In the genomic region with DNA sequence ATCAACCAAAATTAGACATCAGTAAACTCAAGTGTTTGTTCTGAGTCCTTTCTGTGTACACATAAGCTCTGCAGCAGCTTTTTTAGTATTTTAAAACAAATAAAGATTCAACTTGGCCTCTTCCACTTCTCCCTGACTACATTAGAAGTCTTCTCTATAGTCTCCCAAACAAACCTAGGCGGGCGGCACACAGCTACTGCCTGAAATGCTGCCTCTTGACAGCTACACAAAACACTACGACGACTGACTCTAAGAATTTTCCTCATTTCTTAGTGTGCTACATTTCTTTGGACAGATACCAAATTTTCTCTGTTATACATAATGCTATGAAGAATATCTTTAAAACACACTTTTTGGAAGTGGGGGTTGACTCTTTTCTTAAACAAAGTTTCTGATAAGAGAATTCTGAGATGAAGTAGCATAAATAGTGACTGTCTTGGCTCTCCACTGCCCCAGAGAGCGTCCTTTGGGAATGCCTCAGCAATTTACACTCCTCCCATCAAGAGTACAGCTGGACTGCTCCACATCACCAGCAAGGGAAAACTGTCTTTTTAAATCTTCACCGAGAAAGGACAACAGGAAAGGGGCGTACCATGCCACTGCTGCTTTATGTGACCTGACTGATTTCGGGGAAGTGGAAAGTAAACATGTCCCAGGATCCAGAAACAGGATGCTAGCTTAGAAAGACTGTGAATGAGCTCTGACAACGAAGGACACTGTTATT, we compare ENCODE assay signal across 13 mouse cellular contexts. TPM values are rescaled to one million over a fixed set of nuclear protein-coding genes. Genes with fewer than 3 reads are reported as not detected.
DNase-seq lines count a peak whose midpoint lies in the region; ATAC-seq and TF ChIP-seq lines count a peak whose summit lies in the region.
"Had no signal": no experiment of that assay in that cellular context is flagged by ENCODE, and none has a peak within 500 bp of the region (broad histone marks: within the 10 kb centered on the region; RNA-seq: fewer than 3 reads in every experiment).

No protein-coding gene starts in this region.

- WGBS in kidney, adult 2 months, result 53% methylated on average over 9 of the region's 9 CpGs
- WGBS in heart, postnatal 0 days, result 54% methylated on average over 9 of the region's 9 CpGs
- 60% methylated on average over 9 of the region's 9 CpGs for WGBS in liver, embryonic 12.5 days (ENCODE audit: insufficient replicate concordance)
- 82% methylated on average over 9 of the region's 9 CpGs for WGBS in hindbrain, embryonic 10.5 days

- H3K27ac ChIP-seq in kidney, adult 2 months (ENCODE audit: insufficient read depth, low read depth, low read length), result peak overlapping the region; percentile 47
- H3K27ac ChIP-seq in heart, postnatal 0 days (ENCODE audit: low read depth), result peak overlapping the region; percentile 72
- peak overlapping the region; percentile 37; the same call in 1 of the 2 replicates for H3K27ac ChIP-seq in liver, embryonic 12.5 days
- H3K27ac ChIP-seq in hindbrain, embryonic 10.5 days, result no peak overlapping the region
- H3K27ac ChIP-seq: limb, embryonic 10.5 days had no signal

- H3K27me3 ChIP-seq in kidney, adult 2 months (replicated peaks; ENCODE audit: control insufficient read depth, insufficient read depth, low read length), result no peaks in the 10 kb centered on the region
- H3K27me3 ChIP-seq in heart, postnatal 0 days (ENCODE audit: control insufficient read depth, insufficient read depth, low read length), result no peaks in the 10 kb centered on the region
- H3K27me3 ChIP-seq in liver, embryonic 12.5 days (replicated peaks), result no peaks in the 10 kb centered on the region
- no peaks in the 10 kb centered on the region for H3K27me3 ChIP-seq in hindbrain, embryonic 10.5 days (ENCODE audit: insufficient read depth, poor library complexity, severe bottlenecking)

- H3K9ac ChIP-seq in heart, postnatal 0 days (replicated peaks; ENCODE audit: low read depth, low read length), result no peak overlapping the region
- H3K9ac ChIP-seq in liver, embryonic 12.5 days, result no peak overlapping the region

- no peak for TF ChIP-seq POLR2A in kidney, adult 2 months (IDR thresholded peaks at IDR 0.05; ENCODE audit: low read depth, low read length)

- no peak overlapping the region for H3K4me3 ChIP-seq in kidney, adult 2 months (ENCODE audit: insufficient read depth, low read depth, low read length)
- H3K4me3 ChIP-seq in heart, postnatal 0 days (ENCODE audit: low read depth, low read length), result no peak overlapping the region
- H3K4me3 ChIP-seq in liver, embryonic 12.5 days, result no peak overlapping the region
- H3K4me3 ChIP-seq in hindbrain, embryonic 10.5 days, result no peak overlapping the region
- H3K4me3 ChIP-seq: limb, embryonic 10.5 days had no signal

- TF ChIP-seq EP300 in heart, postnatal 0 days (IDR thresholded peaks at IDR 0.05; ENCODE audit: low read depth), result no peak

- H3K4me2 ChIP-seq in heart, postnatal 0 days (ENCODE audit: low read depth, low read length), result 0 out of 2 replicates have a peak overlapping the region, but pooled peaks have one; percentile 7
- H3K4me2 ChIP-seq in liver, embryonic 12.5 days, result peak overlapping the region; percentile 15; the same call in 1 of the 2 replicates

- no peaks in the 10 kb centered on the region for H3K4me1 ChIP-seq in kidney, adult 2 months (ENCODE audit: control insufficient read depth, insufficient read depth, low read length)
- 0 out of 2 replicates have a peak, but pooled peaks cover 3% of the 10 kb centered on the region for H3K4me1 ChIP-seq in heart, postnatal 0 days (ENCODE audit: control insufficient read depth, insufficient read depth)
- peaks cover 13% of the 10 kb centered on the region for H3K4me1 ChIP-seq in liver, embryonic 12.5 days
- H3K4me1 ChIP-seq in hindbrain, embryonic 10.5 days (replicated peaks), result no peaks in the 10 kb centered on the region
- H3K4me1 ChIP-seq: limb, embryonic 10.5 days had no signal

- no peaks in the 10 kb centered on the region for H3K9me3 ChIP-seq in heart, postnatal 0 days (replicated peaks; ENCODE audit: control insufficient read depth, low read length)
- H3K9me3 ChIP-seq in liver, embryonic 12.5 days (replicated peaks), result no peaks in the 10 kb centered on the region
- H3K9me3 ChIP-seq in hindbrain, embryonic 10.5 days, result 0 out of 2 replicates have a peak, but pooled peaks cover 2% of the 10 kb centered on the region
- H3K9me3 ChIP-seq: limb, embryonic 10.5 days had no signal

- DNase-seq in kidney, adult 2 months, result peak; percentile 51
- DNase-seq in kidney, adult 9 months, result no peak
- DNase-seq in heart, postnatal 0 days (ENCODE audit: low spot score), result peak; percentile 83
- peak; percentile 18 for DNase-seq in skeletal muscle tissue, adult 2 months (ENCODE audit: low read depth, low spot score)
- DNase-seq in hindbrain, embryonic 10.5 days (ENCODE audit: low spot score), result no peak
- DNase-seq in gastrocnemius, postnatal 4 days (ENCODE audit: low spot score in 2 of 2), result no peak
- no peak for DNase-seq in adrenal gland, adult (ENCODE audit: inconsistent age in 2 of 2, low spot score in 1 of 2)
- DNase-seq: adrenal gland, postnatal 14 days; cerebellum, postnatal 10 days; gastrocnemius, postnatal 10 days; retina, postnatal 1 day had no signal

- H3K36me3 ChIP-seq in kidney, adult 2 months (ENCODE audit: control insufficient read depth, insufficient read depth, low read length), result peaks cover 9% of the 10 kb centered on the region
- H3K36me3 ChIP-seq in heart, postnatal 0 days (replicated peaks; ENCODE audit: control insufficient read depth, insufficient read depth, low read length), result peaks cover 40% of the 10 kb centered on the region
- peaks cover 71% of the 10 kb centered on the region for H3K36me3 ChIP-seq in liver, embryonic 12.5 days
- peaks cover 49% of the 10 kb centered on the region for H3K36me3 ChIP-seq in hindbrain, embryonic 10.5 days

- no peak for TF ChIP-seq CTCF in kidney, adult 2 months (conservative IDR thresholded peaks at IDR 0.05; ENCODE audit: insufficient read depth, insufficient read length, low read depth, low read length)
- no peak for TF ChIP-seq CTCF in heart, postnatal 0 days (IDR thresholded peaks at IDR 0.05; ENCODE audit: low read depth)

- ATAC-seq in heart, postnatal 0 days (ENCODE audit: insufficient read depth, low read depth), result peak; percentile 82
- no peak for ATAC-seq in liver, embryonic 12.5 days

RNA-seq across cellular contexts. Expression of a gene that starts 12.6 kb away (rescaled TPM):
- polyA plus RNA-seq in kidney, adult 2 months (2012; rRNA removed), result 32.2 and 36.6 TPM in 2 replicates
- 18.7 and 34.3 TPM in 2 replicates for total RNA-seq in heart, postnatal 0 days (2014; rRNA removed; ENCODE audit: low replicate concordance)
- polyA plus RNA-seq in heart, postnatal 0 days (2015; fragmentation: Nextera tagmentation; extraction: Ambion mirVana), result 11.1 and 11.8 TPM in 2 replicates
- 18.6 and 21.1 TPM in 2 replicates for polyA plus RNA-seq in liver, embryonic 12.5 days (2016; fragmentation: Nextera tagmentation; extraction: Ambion mirVana)
- 20.3 and 21.8 TPM in 2 replicates for polyA plus RNA-seq in hindbrain, embryonic 10.5 days (2016; fragmentation: Nextera tagmentation; extraction: Ambion mirVana)
- total RNA-seq in gastrocnemius, postnatal 4 days (2021), result 10 to 100 TPM; 26.7 to 28.5 TPM

RNA-seq across cellular contexts. Expression of a gene that starts 12.8 kb away (rescaled TPM):
- 69.1 and 78.3 TPM in 2 replicates for polyA plus RNA-seq in kidney, adult 2 months (2012; rRNA removed)
- 15.9 and 17.8 TPM in 2 replicates for total RNA-seq in heart, postnatal 0 days (2014; rRNA removed; ENCODE audit: low replicate concordance)
- polyA plus RNA-seq in heart, postnatal 0 days (2015; fragmentation: Nextera tagmentation; extraction: Ambion mirVana), result 35.0 and 35.1 TPM in 2 replicates
- 45.8 and 45.9 TPM in 2 replicates for polyA plus RNA-seq in liver, embryonic 12.5 days (2016; fragmentation: Nextera tagmentation; extraction: Ambion mirVana)
- polyA plus RNA-seq in hindbrain, embryonic 10.5 days (2016; fragmentation: Nextera tagmentation; extraction: Ambion mirVana), result 48.5 and 53.9 TPM in 2 replicates
- 10 to 100 TPM; 17.7 to 18.8 TPM for total RNA-seq in gastrocnemius, postnatal 4 days (2021)

Comparison
In these comparisons a context has a peak if more than half of its experiments do, and no peak if none do; other contexts are left out.
1. DNase-seq: peak in kidney, adult 2 months (single experiment), heart, postnatal 0 days (single experiment) and skeletal muscle tissue, adult 2 months (single experiment); none in kidney, adult 9 months (single experiment), hindbrain, embryonic 10.5 days (single experiment), gastrocnemius, postnatal 4 days (0 of 2) and adrenal gland, adult (0 of 2).